Mouse (Mus musculus): Measurements from ENCODE around the gene Atp10b.

- TF ChIP-seq CTCF (conservative IDR thresholded peaks at IDR 0.05; ENCODE audit: insufficient read depth, insufficient read length, low read depth, low read length) (no peak), POLR2A (IDR thresholded peaks at IDR 0.05; ENCODE audit: low read depth, low read length) (no peak)
These were observed 90.1 kb downstream of the Atp10b start for GRCm38 (mm10) chr11:43239804-43240203.
